Mouse (Mus musculus) heart, adult 2 months (tissue): Measurements from ENCODE around the gene Plod3.

ENCODE experiments used
- CTCF ChIP-seq: fragments of 200-600 bp; IDR thresholded peaks from 2 replicates; pipeline ENCODE4 v1.8.1; 2022; ENCODE audit warnings: antibody characterized with exemption, mild to moderate bottlenecking, moderate library complexity
- EP300 ChIP-seq: fragments of 200-500 bp; IDR thresholded peaks from 2 replicates; pipeline ENCODE4 v1.6.1; 2011; ENCODE audit warnings: low read depth, low read length, control low read depth; ENCODE audit not compliant: insufficient read depth
- POLR2A ChIP-seq: fragments of 200-500 bp; IDR thresholded peaks from 2 replicates; pipeline ENCODE4 v1.6.1; 2011; ENCODE audit warnings: mild to moderate bottlenecking, low read depth, low read length, control low read depth; ENCODE audit not compliant: insufficient read depth

- TF ChIP-seq POLR2A (no peak), CTCF (no peak), EP300 (no peak)
These were observed 37.5 kb downstream of the Plod3 start for GRCm38 (mm10) chr5:137024318-137024717.
